Mouse (Mus musculus) heart, postnatal 10 days (tissue): ENCODE measurements around the gene Crtc2. TPM values are rescaled to one million over a fixed set of nuclear protein-coding genes. Genes with fewer than 3 reads are reported as not detected.

Experiments used
- DNase-seq, 2 experiments: peaks; one replicate each; pipeline ENCODE4 v3.0.0; 2021
- intact Hi-C: fragments of 180-260 bp; cut with DNase I; formaldehyde crosslinking; loops from one replicate; pipeline ENCODE4 v1.15.1; 2025
- total RNA-seq, 2 experiments: library from RNA; stranded (reverse); gene quantifications; 2 replicates each; pipeline ENCODE4 v1.2.3; 2021

Crtc2 gene
- total RNA-seq = 10 to 100 TPM; 21.1 to 26.9 TPM

- peak; percentile 97 for DNase-seq
- intact Hi-C loops = no loop called here
Observed at GRCm38 (mm10) chr3:90253653-90254418, at the start of gene Crtc2. TSS of gene Crtc2 (plus strand) at chr3:90254163.

GRCm38 (mm10) chr3:90204582-90204981 lies 49.4 kb upstream of the Crtc2 start:
- no peak for DNase-seq
- intact Hi-C loops = no loop called here

- intact Hi-C loops = no loop called here
- no peak for DNase-seq
Observed at GRCm38 (mm10) chr3:90208662-90209061, 45.3 kb upstream of the Crtc2 start.

GRCm38 (mm10) chr3:90209908-90210566 lies 43.9 kb upstream of the Crtc2 start:
- DNase-seq = no peak
- intact Hi-C loops = no loop called here

DNA sequence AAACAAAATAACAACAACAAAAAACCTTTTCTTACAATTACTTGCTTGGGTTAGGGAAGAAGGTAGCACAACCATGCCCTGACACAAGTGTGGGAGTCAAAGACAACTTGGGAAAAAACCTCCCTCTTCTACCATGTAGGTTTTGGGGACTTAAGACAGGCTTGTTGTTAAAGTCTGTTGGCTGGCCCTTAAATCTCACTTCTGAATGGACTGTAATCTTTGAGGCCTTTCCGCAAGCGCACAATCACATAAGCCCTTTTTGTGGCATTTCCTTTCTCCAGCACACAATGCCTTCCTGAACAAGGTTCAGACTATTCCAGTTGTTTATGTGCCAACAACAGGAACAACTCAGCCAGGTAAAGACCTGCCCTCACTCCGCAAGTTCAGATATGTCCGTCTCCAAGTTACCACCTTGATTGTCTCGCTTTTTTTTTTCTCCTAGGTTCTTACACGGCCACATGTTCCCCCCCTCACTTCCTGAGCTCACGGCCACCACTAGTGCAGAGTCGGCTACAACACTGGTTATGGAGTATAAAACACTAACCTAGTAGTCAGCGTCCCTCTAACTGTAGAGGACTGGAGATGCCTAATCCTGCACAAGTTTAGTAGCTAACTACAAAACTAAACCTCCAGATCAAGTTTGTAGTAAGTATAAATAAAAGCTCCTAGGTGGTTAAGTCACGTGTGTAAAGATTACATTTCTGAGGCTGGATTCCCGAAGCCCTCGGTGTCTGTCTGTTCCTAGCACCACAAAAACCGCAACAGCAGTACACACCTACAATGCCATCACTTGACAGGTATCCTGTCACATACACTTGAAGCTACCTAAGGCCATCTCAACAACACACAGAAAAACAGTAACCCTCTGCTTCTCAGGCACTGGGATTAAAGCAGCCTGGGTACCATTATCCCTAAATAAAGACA lies 42.2 kb upstream of the Crtc2 start:
- no peak for DNase-seq
- intact Hi-C loops = no loop called here

GRCm38 (mm10) chr3:90212723-90213122 lies 41.2 kb upstream of the Crtc2 start:
- DNase-seq = no peak
- intact Hi-C loops = no loop called here

GRCm38 (mm10) chr3:90213377-90213866 lies 40.5 kb upstream of the Crtc2 start, which contains the start of the genes Rps27 and Rab13:
TSS of gene Rps27 (minus strand) at chr3:90213651.
TSS of gene Rab13 (plus strand) at chr3:90213695.
- intact Hi-C loops = no loop called here
- DNase-seq = peak; percentile 95

DNA sequence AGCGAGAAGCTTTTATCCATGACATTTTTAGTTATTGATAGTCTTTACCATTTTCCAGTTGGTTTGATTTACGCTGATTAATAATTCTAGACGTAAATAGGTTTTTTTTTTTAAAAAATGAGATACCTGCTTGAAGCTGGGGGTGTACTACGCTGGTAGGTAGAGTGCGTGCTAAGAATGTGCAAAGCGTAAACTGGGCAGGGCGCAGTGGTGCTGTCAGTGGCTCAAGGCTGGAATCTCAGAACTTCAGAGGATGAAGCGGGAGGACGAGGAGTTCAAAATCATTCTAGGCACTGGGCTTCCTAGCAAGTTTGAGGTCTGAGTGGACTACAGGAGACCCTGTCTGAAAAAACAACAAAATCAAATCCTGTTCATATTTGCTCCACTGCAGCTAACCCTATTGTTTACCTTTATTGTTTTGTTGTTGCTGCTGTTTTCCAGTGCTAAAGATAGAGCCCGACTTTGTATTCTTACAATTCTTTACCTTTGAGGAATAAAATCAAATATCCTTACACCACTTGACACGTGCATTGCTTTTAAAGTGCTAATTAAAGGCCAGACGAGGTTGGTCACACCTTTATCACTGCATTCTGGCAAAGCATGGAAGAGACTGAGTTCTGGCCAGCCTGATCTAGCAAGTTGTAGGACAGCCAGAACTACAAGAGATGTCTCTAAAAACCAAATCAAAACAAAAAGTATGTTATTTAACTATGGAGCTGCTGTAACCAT lies 39.8 kb upstream of the Crtc2 start:
- peak in 1 of 2 experiments; percentile 33 for DNase-seq
- intact Hi-C loops = no loop called here

DNA sequence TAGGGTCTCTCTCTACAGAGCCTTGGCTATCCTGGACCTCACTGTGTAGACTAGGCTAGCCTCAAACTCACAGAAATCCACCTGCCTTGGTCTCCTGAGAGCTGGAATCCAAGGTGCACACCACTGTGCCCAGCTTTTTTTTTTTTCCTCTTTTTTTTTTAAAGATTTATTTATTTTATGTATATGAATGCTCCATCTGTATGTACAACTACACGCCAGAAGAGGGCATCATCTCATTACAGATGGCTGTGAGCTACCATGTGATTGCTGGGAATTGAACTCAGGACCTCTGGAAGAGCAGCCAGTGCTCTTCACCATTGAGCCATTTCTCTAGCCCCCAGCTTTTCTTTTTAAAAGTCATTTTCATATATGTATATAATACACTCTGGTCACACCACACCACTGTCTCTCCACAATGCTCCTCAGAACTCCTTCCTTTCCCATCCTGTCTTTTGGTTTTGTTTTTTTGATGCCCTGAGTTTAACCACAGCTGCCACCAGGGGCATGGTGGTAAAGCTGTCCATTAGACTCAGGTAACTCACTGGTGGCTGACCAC lies 38.1 kb upstream of the Crtc2 start:
- intact Hi-C loops = no loop called here

GRCm38 (mm10) chr3:90220088-90220487 lies 33.9 kb upstream of the Crtc2 start:
- intact Hi-C loops = loop anchor here (1.0 to 2.0 kb wide), 3 partner anchors 27 to 153 kb away; no protein-coding TSS in a partner anchor
- DNase-seq = peak; percentile 54 to 67

More for the DNA sequence above, 38.1 kb upstream of the Crtc2 start:
- no peak for DNase-seq

- intact Hi-C loops = loop anchor here (1.0 to 2.0 kb wide), 3 partner anchors 26 to 153 kb away; no protein-coding TSS in a partner anchor
Observed at GRCm38 (mm10) chr3:90220531-90220951, 33.4 kb upstream of the Crtc2 start.

DNA sequence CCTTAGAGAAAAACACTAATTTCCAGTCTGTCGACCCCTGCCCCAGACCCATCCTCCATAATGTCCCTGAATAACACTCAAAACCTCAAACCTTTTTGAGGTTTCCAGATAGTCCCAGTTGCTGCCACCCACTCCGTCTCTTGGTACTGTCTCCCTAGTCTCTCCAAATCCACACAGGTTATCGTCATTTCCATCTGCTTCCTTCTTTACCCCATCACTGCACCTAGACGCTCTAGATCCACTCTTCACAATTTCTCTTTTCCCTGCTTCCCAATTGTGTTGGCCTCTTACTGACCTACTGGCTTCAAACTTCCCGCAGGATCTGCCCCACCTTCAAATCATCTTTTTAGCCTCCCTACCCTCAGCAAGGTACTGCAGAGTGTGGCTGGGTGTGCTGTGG lies 32.8 kb upstream of the Crtc2 start:
- intact Hi-C loops = loop anchor here (2.0 kb wide), 2 partner anchors 26 to 36 kb away; no protein-coding TSS in a partner anchor

More at GRCm38 (mm10) chr3:90220531-90220951, 33.4 kb upstream of the Crtc2 start:
- DNase-seq = peak; percentile 87

GRCm38 (mm10) chr3:90222455-90222854 lies 31.5 kb upstream of the Crtc2 start:
- DNase-seq = no peak
- intact Hi-C loops = no loop called here

More for the DNA sequence above, 32.8 kb upstream of the Crtc2 start:
- peak in 1 of 2 experiments; percentile 12 for DNase-seq

DNA sequence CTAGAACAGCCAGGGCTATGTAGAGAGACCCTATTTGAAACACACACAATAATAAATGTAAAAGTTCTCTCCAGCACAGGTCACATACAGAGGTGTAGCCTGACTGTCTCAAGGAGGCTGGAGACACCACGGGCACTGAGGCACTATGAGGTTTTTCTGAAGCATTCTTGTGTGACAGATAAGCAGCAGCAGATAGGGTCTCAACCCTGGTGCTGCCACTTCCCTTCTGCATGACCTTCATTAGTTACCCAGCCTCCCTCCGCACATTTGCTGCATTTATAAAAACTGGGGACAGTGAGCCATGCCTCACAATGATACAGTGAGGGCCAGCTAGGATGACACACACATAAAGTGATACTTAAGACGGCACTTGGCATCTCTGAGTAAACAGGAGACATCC lies 31.0 kb upstream of the Crtc2 start:
- no peak for DNase-seq
- intact Hi-C loops = no loop called here

- DNase-seq = no peak
- intact Hi-C loops = no loop called here
Observed at GRCm38 (mm10) chr3:90224331-90224730, 29.6 kb upstream of the Crtc2 start.

GRCm38 (mm10) chr3:90231075-90231474 lies 22.9 kb upstream of the Crtc2 start:
- DNase-seq = no peak
- intact Hi-C loops = no loop called here

DNA sequence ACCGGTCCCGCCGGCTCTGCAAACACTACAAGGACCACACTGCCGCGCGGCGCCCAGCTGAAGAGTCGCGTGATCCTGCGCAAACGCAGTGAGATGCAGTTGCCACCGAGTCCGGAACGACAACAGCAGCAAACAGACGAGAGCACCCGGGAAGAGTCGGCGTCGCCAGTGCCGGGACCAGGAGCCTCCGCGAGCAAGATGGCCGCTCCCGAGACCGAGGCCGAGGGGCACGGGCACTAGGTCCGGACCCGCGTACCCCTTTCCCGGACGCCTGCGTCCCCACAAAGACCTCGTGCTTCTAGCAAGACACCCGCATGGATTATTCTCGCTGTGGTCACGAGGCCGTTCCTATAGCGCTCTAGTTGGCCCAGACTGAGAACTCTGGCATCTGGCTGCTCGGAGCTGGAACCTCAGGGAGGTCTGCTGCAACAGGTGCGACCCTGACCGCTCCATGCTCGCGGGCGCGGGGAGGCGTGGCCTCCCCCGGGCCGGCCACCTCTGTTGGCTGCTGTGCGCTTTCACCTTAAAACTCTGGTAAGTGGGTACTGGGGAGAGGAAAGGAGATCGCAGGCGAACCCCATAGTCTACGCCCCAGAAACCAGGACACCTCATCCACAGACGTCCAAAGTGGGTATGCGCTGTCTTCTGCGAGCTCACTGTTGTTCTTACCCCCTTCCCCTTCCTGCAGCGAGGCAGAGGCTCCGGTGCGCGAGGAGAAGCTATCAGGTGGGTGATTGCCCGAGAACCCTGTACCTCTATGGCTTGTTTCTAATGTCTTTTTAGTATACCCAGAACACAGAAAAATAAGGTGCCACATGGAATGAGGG lies 22.2 kb upstream of the Crtc2 start, which contains the start of gene Jtb:
Gene Jtb, plus strand, starts transcription at position 91 of the 827 bp plus-strand sequence.
- intact Hi-C loops = loop anchor here (2.0 kb wide), 1 partner anchor 17 kb away; the partner anchor contains the start of gene Slc39a1

GRCm38 (mm10) chr3:90241251-90241650 lies 12.7 kb upstream of the Crtc2 start:
- intact Hi-C loops = no loop called here
- no peak for DNase-seq

More for the DNA sequence above, 22.2 kb upstream of the Crtc2 start, which contains the start of gene Jtb:
- peak; percentile 95 to 96 for DNase-seq
